Mouse (Mus musculus) layer of hippocampus, postnatal 36 days (tissue): ENCODE data around the gene Gm21671. TPM values are rescaled to one million over a fixed set of nuclear protein-coding genes. Genes with fewer than 3 reads are reported as not detected.
"Not testable (repeated sequence)": the region's sequence is repeated elsewhere in the genome, so short reads cannot be mapped to it uniquely, and the experiment has no call there.

Source experiments
- DNase-seq, 2 experiments: peaks; one replicate each; pipeline ENCODE4 v3.0.0; 2022
- total RNA-seq, 2 experiments: library from RNA; stranded (reverse); gene quantifications; 2 replicates each; pipeline ENCODE4 v1.2.3; 2021

Gm21671 gene
- total RNA-seq: not detected

DNA sequence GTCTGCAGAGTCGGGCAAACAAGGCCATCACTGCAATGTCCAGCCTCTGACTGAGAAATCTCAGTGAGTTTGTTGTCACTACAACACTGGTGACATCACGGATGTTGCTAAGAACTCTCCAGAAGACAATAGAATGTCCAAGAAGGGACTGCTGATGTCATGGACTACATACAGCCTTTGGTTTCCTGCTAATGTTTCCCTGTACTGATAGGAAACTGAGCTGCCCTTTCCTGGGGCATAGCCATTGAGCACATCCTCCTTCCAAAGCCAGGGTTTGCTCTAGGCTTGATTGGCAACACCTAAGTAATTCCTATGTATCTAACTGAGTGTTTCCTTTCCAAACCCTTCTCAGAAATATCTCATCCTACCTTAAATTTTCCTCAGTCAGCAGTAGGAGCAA is at the start of gene Gm21671:
Gm21671 (minus strand) TSS at position 101 of the 400 bp plus-strand sequence.
- DNase-seq: not testable (repeated sequence)

DNA sequence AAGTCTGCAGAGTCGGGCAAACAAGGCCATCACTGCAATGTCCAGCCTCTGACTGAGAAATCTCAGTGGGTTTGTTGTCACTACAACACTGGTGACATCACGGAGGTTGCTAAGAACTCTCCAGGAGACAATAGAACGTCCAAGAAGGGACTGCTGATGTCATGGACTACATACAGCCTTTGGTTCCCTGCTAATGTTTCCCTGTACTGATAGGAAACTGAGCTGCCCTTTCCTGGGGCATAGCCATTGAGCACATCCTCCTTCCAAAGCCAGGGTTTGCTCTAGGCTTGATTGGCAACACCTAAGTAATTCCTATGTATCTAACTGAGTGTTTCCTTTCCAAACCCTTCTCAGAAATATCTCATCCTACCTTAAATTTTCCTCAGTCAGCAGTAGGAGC is 34.3 kb upstream of the Gm21671 start, which contains the start of gene Gm21698:
Gm21698 (minus strand) TSS at position 101 of the 400 bp plus-strand sequence.
- not testable (repeated sequence) for DNase-seq

DNA sequence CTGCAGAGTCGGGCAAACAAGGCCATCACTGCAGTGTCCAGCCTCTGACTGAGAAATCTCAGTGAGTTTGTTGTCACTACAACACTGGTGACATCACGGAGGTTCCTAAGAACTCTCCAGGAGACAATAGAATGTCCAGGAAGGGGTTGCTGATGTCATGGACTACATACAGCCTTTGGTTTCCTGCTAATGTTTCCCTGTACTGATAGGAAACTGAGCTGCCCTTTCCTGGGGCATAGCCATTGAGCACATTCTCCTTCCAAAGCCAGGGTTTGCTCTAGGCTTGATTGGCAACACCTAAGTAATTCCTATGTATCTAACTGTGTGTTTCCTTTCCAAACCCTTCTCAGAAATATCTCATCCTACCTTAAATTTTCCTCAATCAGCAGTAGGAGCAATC is 18.3 kb upstream of the Gm21671 start, which contains the start of gene Gm21680:
Gm21680 (minus strand) TSS at position 101 of the 400 bp plus-strand sequence.
- not testable (repeated sequence) for DNase-seq

DNA sequence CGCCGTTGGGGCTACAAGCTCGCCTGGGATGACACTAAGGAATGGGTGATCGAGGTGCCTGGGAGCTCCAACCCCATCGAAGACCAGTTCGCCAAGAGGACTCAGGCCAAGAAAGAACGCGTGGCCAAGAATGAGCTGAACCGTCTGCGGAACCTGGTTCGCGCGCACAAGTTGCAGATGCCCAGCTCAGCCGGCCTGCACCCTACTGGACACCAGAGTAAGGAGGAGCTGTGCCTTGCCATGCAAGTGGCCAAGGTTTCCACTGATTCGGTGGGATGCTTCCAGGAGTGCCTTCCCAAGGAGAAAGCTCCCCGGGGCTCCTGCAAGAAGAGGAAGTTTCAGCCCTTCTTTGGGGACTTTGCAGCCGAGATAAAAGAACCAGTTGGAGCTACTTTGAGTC is 2.8 kb upstream of the Gm21671 start:
- DNase-seq: not testable (repeated sequence)

DNA sequence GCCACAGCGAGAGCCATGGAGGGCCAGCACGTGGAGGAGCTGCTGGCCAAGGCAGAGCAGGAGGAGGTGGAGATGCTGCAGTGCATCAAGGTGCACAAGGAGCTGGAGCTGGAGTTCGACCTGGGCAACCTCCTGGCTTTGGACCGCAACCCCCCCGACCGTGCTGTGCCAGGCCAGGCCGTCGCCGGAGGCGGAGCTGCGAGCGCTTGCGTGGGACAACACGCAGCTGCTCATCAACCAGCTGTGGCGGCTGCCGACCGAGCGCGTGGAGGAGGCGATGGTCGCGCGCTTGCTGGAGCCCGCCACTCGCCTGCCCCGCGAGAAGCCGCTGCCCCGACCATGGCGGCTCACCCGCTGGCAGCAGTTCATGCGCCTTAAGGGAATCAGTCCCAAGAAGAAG is 2.4 kb upstream of the Gm21671 start:
- not testable (repeated sequence) for DNase-seq

DNA sequence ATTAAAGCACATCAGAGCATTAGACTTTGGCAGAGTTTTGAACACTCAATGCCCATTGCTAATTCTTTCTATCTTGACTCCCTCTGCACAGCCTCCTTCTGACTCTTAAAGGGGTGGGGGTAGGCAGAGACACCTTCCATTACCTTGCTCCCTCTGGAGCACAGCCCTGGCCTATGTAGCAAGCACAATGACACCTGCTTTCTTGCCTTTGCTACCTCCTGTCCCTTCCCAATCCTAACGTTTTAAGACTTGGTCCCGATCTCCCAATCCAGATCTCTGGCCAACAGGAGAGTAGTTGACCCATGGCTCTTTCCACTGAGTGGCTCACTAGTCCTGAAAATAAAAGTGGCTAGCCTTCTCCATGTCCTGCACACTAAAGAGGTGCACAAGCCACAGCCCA is 8.8 kb downstream of the Gm21671 start:
- not testable (repeated sequence) for DNase-seq

DNA sequence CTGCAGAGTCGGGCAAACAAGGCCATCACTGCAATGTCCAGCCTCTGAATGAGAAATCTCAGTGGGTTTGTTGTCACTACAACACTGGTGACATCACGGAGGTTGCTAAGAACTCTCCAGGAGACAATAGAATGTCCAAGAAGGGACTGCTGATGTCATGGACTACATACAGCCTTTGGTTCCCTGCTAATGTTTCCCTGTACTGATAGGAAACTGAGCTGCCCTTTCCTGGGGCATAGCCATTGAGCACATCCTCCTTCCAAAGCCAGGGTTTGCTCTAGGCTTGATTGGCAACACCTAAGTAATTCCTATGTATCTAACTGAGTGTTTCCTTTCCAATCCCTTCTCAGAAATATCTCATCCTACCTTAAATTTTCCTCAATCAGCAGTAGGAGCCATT is 11.9 kb downstream of the Gm21671 start, which contains the start of gene Gm21663:
Gm21663 (minus strand) TSS at position 101 of the 400 bp plus-strand sequence.
- DNase-seq: not testable (repeated sequence)

Other genes with a start within 250 kb of the Gm21671 start
- gene Xrcc2, start 248.6 kb downstream of the Gm21671 start, total RNA-seq: 1 to 10 TPM; 5.2 to 6.8 TPM
- 100 to 1,000 TPM; 133 to 143 TPM for gene Actr3b, start 194.4 kb downstream of the Gm21671 start, total RNA-seq
- not detected for gene Gm21663, start 12.0 kb downstream of the Gm21671 start, total RNA-seq
- gene Gm21680, start 18.2 kb upstream of the Gm21671 start, total RNA-seq: not detected
- not detected for gene Gm21698, start 34.2 kb upstream of the Gm21671 start, total RNA-seq
- not detected for gene Gm1979, start 50.4 kb upstream of the Gm21671 start, total RNA-seq
- gene Gm5862, start 68.5 kb upstream of the Gm21671 start, total RNA-seq: not detected
- gene Speer4a, start 85.1 kb upstream of the Gm21671 start, total RNA-seq: not detected
- not detected for gene Gm7347, start 104.2 kb upstream of the Gm21671 start, total RNA-seq
- not detected for gene Gm10471, start 134.9 kb upstream of the Gm21671 start, total RNA-seq
- not detected for gene 5031410I06Rik, start 150.9 kb upstream of the Gm21671 start, total RNA-seq
- not detected for gene Gm10220, start 167.0 kb upstream of the Gm21671 start, total RNA-seq